Mouse (Mus musculus): ENCODE results near the gene Lgals3bp. TPM values are rescaled to one million over a fixed set of nuclear protein-coding genes. Genes with fewer than 3 reads are reported as not detected.

Lgals3bp gene
- polyA plus RNA-seq, 1 experiment: 6.1 TPM

DNA sequence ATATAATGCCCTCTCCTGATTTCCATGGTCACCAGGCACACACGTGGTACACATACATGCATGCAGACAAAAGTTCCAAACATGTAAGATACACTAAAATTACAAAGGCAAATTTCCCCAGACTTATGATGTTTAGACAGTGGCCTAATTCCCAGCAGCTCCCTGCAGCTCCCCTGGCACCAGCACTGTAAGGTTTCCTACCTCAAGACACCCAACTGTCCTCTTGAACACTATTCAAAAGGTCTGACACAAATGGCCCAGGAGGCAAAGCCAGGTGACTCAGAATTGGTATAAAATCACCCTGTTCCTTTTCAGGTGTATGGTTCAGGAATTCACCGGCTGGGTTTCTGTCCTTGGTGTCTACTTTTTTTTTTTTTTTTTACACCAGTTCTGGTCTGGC, 1.3 kb upstream of the Lgals3bp start:
- H3K27me3 ChIP-seq (ENCODE audit: control insufficient read depth, insufficient read depth, low read length, poor library complexity, severe bottlenecking): no peaks in the 10 kb centered on the region
- no peak overlapping the region for H3K9ac ChIP-seq (ENCODE audit: low read depth, poor library complexity, severe bottlenecking)
- H3K4me3 ChIP-seq (ENCODE audit: low read depth, low read length): no peak overlapping the region
- no peaks in the 10 kb centered on the region for H3K36me3 ChIP-seq (ENCODE audit: control insufficient read depth, insufficient read depth, low read length, poor library complexity, severe bottlenecking)
- H3K27ac ChIP-seq (ENCODE audit: insufficient read depth, low read length): no peak overlapping the region
- no peak for TF ChIP-seq POLR2A (IDR thresholded peaks at IDR 0.05; ENCODE audit: insufficient read depth, low read length)
- no peak for TF ChIP-seq CTCF (IDR thresholded peaks at IDR 0.05; ENCODE audit: low read depth, low read length)
- no peak for TF ChIP-seq EP300 (IDR thresholded peaks at IDR 0.05; ENCODE audit: insufficient read depth, low read depth, low read length)
- H3K9me3 ChIP-seq (replicated peaks; ENCODE audit: control insufficient read depth, insufficient read depth, low read length, poor library complexity, severe bottlenecking): no peaks in the 10 kb centered on the region
- H3K4me1 ChIP-seq (ENCODE audit: control insufficient read depth, insufficient read depth, low read length): no peaks in the 10 kb centered on the region

DNA sequence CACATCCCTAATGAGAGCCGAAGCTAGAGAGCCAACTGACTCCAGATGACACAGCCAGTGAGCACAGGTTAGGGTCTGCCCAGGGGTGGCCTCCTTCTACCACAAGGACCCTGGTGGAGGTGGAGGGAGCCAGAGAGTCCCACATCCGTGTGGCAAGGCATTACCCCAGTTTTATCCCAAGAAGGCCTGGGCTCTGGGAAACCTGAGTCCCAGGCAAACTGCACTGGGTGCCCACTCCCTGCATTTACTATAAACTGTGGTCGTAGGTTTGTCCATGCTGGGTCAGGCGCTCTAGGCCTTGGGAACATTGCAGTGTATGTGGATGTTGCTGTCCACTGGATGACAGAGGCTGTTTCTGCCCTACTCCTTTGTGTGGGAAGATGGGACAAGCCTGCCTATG, 697 bp downstream of the Lgals3bp start:
- TF ChIP-seq EP300 (IDR thresholded peaks at IDR 0.05; ENCODE audit: insufficient read depth, low read depth, low read length): no peak
- no peak for TF ChIP-seq POLR2A (IDR thresholded peaks at IDR 0.05; ENCODE audit: insufficient read depth, low read length)
- no peak for TF ChIP-seq CTCF (IDR thresholded peaks at IDR 0.05; ENCODE audit: low read depth, low read length)
- Histone ChIP-seq H3K27me3 (ENCODE audit: control insufficient read depth, insufficient read depth, low read length, poor library complexity, severe bottlenecking) (no peaks in the 10 kb centered on the region), H3K9ac (ENCODE audit: low read depth, poor library complexity, severe bottlenecking) (no peak overlapping the region), H3K4me3 (ENCODE audit: low read depth, low read length) (no peak overlapping the region), H3K36me3 (ENCODE audit: control insufficient read depth, insufficient read depth, low read length, poor library complexity, severe bottlenecking) (no peaks in the 10 kb centered on the region), H3K9me3 (replicated peaks; ENCODE audit: control insufficient read depth, insufficient read depth, low read length, poor library complexity, severe bottlenecking) (no peaks in the 10 kb centered on the region), H3K4me1 (ENCODE audit: control insufficient read depth, insufficient read depth, low read length) (no peaks in the 10 kb centered on the region), H3K27ac (ENCODE audit: insufficient read depth, low read length) (no peak overlapping the region)

DNA sequence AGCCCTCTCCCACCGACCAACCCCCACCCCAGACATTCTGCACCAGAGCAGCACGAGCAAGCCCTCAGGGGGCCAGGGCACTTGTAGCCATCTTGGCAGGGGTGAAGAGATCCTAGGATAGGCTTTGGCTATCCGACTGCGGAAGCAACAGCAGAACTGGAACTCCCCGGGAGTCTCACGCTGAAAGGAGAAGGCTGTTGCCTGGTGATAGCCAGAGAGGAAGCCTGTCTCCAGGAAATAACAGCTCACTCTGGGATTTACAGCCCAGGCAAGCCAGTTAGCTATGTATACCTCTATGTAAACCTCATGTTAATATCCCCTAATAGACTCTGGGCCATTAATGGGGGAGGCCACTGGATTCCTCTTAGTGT, 1.3 kb downstream of the Lgals3bp start:
- Histone ChIP-seq H3K27ac (ENCODE audit: insufficient read depth, low read length) (no peak overlapping the region), H3K9me3 (replicated peaks; ENCODE audit: control insufficient read depth, insufficient read depth, low read length, poor library complexity, severe bottlenecking) (no peaks in the 10 kb centered on the region), H3K4me1 (ENCODE audit: control insufficient read depth, insufficient read depth, low read length) (no peaks in the 10 kb centered on the region), H3K4me3 (ENCODE audit: low read depth, low read length) (no peak overlapping the region), H3K27me3 (ENCODE audit: control insufficient read depth, insufficient read depth, low read length, poor library complexity, severe bottlenecking) (no peaks in the 10 kb centered on the region), H3K36me3 (ENCODE audit: control insufficient read depth, insufficient read depth, low read length, poor library complexity, severe bottlenecking) (no peaks in the 10 kb centered on the region), H3K9ac (ENCODE audit: low read depth, poor library complexity, severe bottlenecking) (no peak overlapping the region)
- TF ChIP-seq EP300 (IDR thresholded peaks at IDR 0.05; ENCODE audit: insufficient read depth, low read depth, low read length) (no peak), CTCF (IDR thresholded peaks at IDR 0.05; ENCODE audit: low read depth, low read length) (no peak), POLR2A (IDR thresholded peaks at IDR 0.05; ENCODE audit: insufficient read depth, low read length) (no peak)

DNA sequence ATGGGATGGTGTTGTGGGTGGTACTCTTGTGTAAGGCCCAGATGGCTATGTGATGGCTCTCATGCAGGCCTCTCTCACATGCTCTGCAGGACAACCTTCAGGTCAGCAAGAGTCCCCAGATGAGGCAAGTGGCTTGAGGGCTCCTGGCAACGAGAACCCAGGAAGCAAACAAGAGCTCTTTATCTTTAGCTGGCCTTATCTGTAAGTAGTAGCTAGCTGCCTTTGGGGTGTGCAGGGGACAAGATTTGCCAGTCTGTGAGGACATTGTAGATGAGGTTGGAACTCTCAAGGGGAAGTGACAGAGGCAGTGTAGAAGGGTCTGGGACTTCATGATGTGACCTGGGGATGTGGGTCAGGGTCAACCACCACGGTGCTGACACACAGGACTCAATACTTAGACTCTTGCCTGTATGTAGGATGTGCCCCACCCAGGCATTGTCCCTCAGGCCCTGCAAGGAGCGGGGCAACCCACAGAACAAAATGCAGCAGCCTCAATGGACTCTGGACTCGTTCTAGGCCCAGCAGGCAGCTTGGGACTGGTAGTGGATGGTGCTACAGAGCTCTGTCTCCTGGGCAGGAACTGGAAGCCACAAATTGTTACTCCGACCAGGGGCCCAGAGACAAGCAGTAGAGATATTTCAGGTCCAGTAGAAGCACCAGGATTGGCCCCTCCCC, 1.9 kb downstream of the Lgals3bp start:
- TF ChIP-seq EP300 (IDR thresholded peaks at IDR 0.05; ENCODE audit: insufficient read depth, low read depth, low read length): no peak
- no peaks in the 10 kb centered on the region for H3K4me1 ChIP-seq (ENCODE audit: control insufficient read depth, insufficient read depth, low read length)
- no peak overlapping the region for H3K9ac ChIP-seq (ENCODE audit: low read depth, poor library complexity, severe bottlenecking)
- no peak overlapping the region for H3K27ac ChIP-seq (ENCODE audit: insufficient read depth, low read length)
- H3K9me3 ChIP-seq (replicated peaks; ENCODE audit: control insufficient read depth, insufficient read depth, low read length, poor library complexity, severe bottlenecking): no peaks in the 10 kb centered on the region
- no peaks in the 10 kb centered on the region for H3K27me3 ChIP-seq (ENCODE audit: control insufficient read depth, insufficient read depth, low read length, poor library complexity, severe bottlenecking)
- H3K4me3 ChIP-seq (ENCODE audit: low read depth, low read length): no peak overlapping the region
- H3K36me3 ChIP-seq (ENCODE audit: control insufficient read depth, insufficient read depth, low read length, poor library complexity, severe bottlenecking): no peaks in the 10 kb centered on the region

DNA sequence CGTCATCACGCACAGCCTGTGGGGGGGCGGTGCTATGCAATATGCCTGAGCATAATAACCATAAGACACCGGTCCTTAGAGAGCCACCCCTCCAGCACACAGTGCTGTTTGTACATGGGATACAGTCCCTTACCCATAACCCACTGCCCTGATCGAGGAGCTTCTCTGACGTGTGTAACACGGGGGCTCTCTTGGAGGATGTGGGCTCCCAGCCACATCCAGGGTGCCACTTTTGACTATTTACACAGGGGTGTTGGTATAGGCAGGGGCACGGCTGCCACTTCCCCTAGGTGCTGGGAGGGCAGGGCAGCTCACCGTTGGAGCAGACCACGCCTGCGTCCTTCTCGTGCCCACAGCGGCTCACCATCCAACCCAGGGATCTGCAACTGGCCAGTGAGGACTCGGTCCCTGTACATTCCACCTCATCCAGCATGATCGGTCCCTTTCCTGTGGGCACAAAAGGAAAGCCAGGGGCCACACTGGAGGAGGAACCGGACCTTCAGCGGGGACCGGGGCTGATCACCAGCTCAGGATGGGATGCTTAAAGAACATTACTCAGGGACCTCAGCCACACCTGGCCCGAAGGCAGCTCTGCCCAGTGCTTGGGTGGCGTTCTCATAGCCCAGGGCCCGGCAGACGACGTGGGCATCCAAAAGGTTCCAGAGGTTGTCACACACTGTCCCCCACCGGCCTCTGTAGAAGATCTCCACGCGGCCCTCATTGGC, 3.9 kb downstream of the Lgals3bp start:
- Histone ChIP-seq H3K27me3 (ENCODE audit: control insufficient read depth, insufficient read depth, low read length, poor library complexity, severe bottlenecking) (no peaks in the 10 kb centered on the region), H3K9me3 (replicated peaks; ENCODE audit: control insufficient read depth, insufficient read depth, low read length, poor library complexity, severe bottlenecking) (no peaks in the 10 kb centered on the region), H3K4me3 (ENCODE audit: low read depth, low read length) (no peak overlapping the region), H3K9ac (ENCODE audit: low read depth, poor library complexity, severe bottlenecking) (no peak overlapping the region), H3K4me1 (ENCODE audit: control insufficient read depth, insufficient read depth, low read length) (no peaks in the 10 kb centered on the region), H3K36me3 (ENCODE audit: control insufficient read depth, insufficient read depth, low read length, poor library complexity, severe bottlenecking) (no peaks in the 10 kb centered on the region), H3K27ac (ENCODE audit: insufficient read depth, low read length) (no peak overlapping the region)
- no peak for TF ChIP-seq POLR2A (IDR thresholded peaks at IDR 0.05; ENCODE audit: insufficient read depth, low read length)
- TF ChIP-seq CTCF (IDR thresholded peaks at IDR 0.05; ENCODE audit: low read depth, low read length): no peak
- no peak for TF ChIP-seq EP300 (IDR thresholded peaks at IDR 0.05; ENCODE audit: insufficient read depth, low read depth, low read length)

DNA sequence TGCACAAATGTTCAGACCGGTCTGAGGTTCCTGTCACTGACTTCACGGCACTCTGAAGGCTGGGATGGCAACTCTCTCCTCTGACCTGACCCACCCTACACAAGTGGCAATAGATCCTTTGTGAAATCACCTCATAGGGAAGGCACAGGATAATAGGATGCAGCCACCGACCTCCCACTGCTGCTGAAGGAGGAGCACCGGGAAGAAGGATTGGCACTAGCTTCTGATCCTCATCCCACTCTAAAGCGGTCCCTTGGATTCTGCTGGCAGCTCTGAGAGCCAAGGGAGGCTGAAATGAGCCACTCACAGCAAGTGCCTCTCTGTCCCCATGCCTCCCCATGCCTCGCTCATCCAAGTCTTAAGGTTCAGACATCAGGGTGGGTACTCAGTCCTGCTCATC, 7.4 kb downstream of the Lgals3bp start:
- Histone ChIP-seq H3K36me3 (ENCODE audit: control insufficient read depth, insufficient read depth, low read length, poor library complexity, severe bottlenecking) (no peaks in the 10 kb centered on the region), H3K9me3 (replicated peaks; ENCODE audit: control insufficient read depth, insufficient read depth, low read length, poor library complexity, severe bottlenecking) (no peaks in the 10 kb centered on the region), H3K4me1 (ENCODE audit: control insufficient read depth, insufficient read depth, low read length) (no peaks in the 10 kb centered on the region), H3K4me3 (ENCODE audit: low read depth, low read length) (no peak overlapping the region), H3K27ac (ENCODE audit: insufficient read depth, low read length) (no peak overlapping the region), H3K27me3 (ENCODE audit: control insufficient read depth, insufficient read depth, low read length, poor library complexity, severe bottlenecking) (no peaks in the 10 kb centered on the region), H3K9ac (ENCODE audit: low read depth, poor library complexity, severe bottlenecking) (no peak overlapping the region)
- TF ChIP-seq EP300 (IDR thresholded peaks at IDR 0.05; ENCODE audit: insufficient read depth, low read depth, low read length) (no peak), CTCF (IDR thresholded peaks at IDR 0.05; ENCODE audit: low read depth, low read length) (no peak)

Measured in ES-Bruce4 (cell line).